Mouse (Mus musculus) liver, embryonic 16.5 days (tissue): ENCODE results near the gene Med16. TPM values are rescaled to one million over a fixed set of nuclear protein-coding genes. Genes with fewer than 3 reads are reported as not detected.

Experiments
- ATAC-seq: fragments of 200-750 bp; cut with Nextera tagmentation; 2 replicates; pipeline ENCODE4 v1.8.0; 2017; ENCODE audit warnings: low read depth, mild to moderate bottlenecking, moderate number of reproducible peaks, moderate library complexity
- H3K27ac ChIP-seq: fragments of 300-500 bp; sonication (generic); 2 replicates; pipeline ENCODE4 v1.5.1; 2014; ENCODE audit warnings: mild to moderate bottlenecking, low read length
- H3K27me3 ChIP-seq: fragments of 300-500 bp; sonication (generic); 2 replicates; pipeline ENCODE4 v1.6.1; 2014; ENCODE audit warnings: low read depth, low read length, mixed read lengths; ENCODE audit not compliant: control insufficient read depth, insufficient read depth
- H3K36me3 ChIP-seq: fragments of 300-500 bp; sonication (generic); 2 replicates; pipeline ENCODE4 v1.6.1; 2014; ENCODE audit warnings: mild to moderate bottlenecking; ENCODE audit not compliant: control insufficient read depth, insufficient read depth
- H3K4me1 ChIP-seq: fragments of 300-500 bp; sonication (generic); 2 replicates; pipeline ENCODE4 v1.6.1; 2014; ENCODE audit warnings: low read depth, low read length, mixed read lengths; ENCODE audit not compliant: control insufficient read depth
- H3K4me2 ChIP-seq: fragments of 300-500 bp; sonication (generic); 2 replicates; pipeline ENCODE4 v1.6.1; 2014; ENCODE audit warnings: low read depth, low read length, mixed read lengths
- H3K4me3 ChIP-seq: fragments of 300-500 bp; sonication (generic); 2 replicates; pipeline ENCODE4 v1.5.1; 2014; ENCODE audit warnings: low read depth, mild to moderate bottlenecking, low read length
- H3K9ac ChIP-seq: fragments of 300-500 bp; sonication (generic); 2 replicates; pipeline ENCODE4 v1.6.1; 2014; ENCODE audit warnings: low read depth, low read length
- H3K9me3 ChIP-seq: fragments of 300-500 bp; sonication (generic); replicated peaks from 2 replicates; pipeline ENCODE4 v1.6.1; 2016; ENCODE audit warnings: low read length; ENCODE audit not compliant: control insufficient read depth
- WGBS: fragments of 180-500 bp; shearing (Covaris S2); extraction: QIAGEN DNeasy Blood & Tissue Kit; methylation state at CpG from one replicate; pipeline ENCODE4 v1.1.7; 2014; ENCODE audit not compliant: insufficient replicate concordance; 5-methylcytosine and 5-hydroxymethylcytosine counted together
- polyA plus RNA-seq: library from polyadenylated mRNA; unstranded; fragments of >200 nt; fragmentation: Nextera tagmentation; extraction: Ambion mirVana; gene quantifications from 2 replicates; pipeline ENCODE4 v1.2.1, GENCODE M21; 2015

The Med16 gene
- polyA plus RNA-seq, 1 experiment from 2014 or later: 15.3 TPM

DNA sequence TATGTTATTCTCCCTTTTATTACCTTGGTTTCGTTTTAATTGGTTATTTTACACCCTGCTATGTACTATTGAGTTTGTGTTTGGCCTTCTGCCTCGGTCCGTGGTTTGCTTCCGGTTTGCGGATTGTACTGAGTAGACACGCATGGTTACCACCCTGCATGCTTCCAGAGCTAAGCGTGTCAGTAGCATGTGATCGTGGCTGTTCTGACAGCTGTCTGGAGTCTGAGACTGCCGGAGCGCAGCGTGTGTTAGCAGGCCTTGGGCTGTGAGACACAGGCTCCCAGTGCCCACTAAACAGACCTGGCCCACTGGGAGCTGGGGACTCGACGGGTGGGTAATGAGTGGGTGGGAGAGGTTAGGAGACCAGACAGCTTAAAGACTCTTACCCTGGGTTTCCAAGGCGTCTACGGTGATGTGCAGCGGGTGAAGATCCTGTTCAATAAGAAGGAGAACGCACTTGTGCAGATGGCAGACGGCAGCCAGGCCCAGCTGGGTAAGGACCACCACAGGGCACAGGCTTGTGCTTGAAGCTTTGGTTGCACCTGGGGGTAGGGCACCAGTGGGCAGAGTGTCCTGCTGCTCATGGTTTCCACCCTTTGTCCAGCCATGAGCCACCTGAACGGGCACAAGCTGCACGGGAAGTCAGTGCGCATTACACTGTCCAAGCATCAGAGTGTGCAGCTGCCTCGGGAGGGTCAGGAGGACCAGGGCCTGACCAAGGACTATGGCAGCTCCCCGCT lies 46.5 kb downstream of the Med16 start:
- Histone ChIP-seq H3K27ac (no peak overlapping the region), H3K4me2 (no peak overlapping the region), H3K36me3 (peaks cover 51% of the 10 kb centered on the region), H3K4me1 (peaks cover 16% of the 10 kb centered on the region), H3K9ac (no peak overlapping the region), H3K4me3 (no peak overlapping the region), H3K27me3 (no peaks in the 10 kb centered on the region), H3K9me3 (no peaks in the 10 kb centered on the region)
- ATAC-seq: no peak
- 89% methylated on average over 23 of the region's 23 CpGs for WGBS

DNA sequence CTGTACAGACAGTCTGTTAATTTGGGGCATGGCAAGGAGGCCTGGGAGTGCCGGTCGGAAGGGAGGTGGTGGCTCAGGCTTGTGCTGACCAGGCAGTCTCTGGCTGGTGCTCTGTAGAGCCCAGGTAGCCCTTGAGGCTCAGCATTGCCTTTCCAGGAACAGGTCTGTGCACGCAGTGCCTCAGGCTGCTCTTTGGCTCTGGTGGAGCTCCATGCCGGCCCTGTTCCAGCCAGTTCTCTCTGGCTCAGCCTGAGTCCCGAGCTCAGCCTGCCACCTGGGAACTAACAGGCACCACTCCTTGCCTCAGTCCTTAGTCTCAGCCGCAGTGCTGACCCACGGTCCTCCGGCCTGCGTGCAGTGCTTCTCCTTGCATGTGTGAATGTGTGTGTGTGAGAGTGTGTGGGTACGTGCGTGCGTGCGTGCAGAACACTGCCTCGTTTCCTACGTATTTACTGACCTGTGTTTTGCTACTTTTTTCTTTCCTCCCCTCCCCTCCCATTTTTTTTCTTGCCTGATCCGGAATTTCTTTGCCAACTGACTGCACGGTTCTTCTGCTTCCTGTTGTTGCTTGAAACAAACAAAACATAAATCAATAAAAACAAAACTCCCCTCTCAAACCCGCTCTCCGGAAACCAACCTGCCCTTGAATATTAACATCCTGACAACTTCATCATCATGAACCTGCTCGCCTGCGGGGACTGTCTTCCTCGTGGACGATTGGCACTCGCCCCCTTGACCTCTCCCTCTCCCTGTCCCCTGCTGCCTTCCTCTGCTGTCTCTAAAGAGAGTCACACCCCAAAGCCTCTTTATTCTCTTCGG lies 47.3 kb downstream of the Med16 start:
- no peak for ATAC-seq
- Histone ChIP-seq H3K27me3 (no peaks in the 10 kb centered on the region), H3K4me3 (no peak overlapping the region), H3K4me2 (no peak overlapping the region), H3K27ac (no peak overlapping the region), H3K9ac (no peak overlapping the region), H3K36me3 (peaks cover 57% of the 10 kb centered on the region), H3K4me1 (peaks cover 24% of the 10 kb centered on the region), H3K9me3 (no peaks in the 10 kb centered on the region)
- WGBS: 84% methylated on average over 25 of the region's 25 CpGs

DNA sequence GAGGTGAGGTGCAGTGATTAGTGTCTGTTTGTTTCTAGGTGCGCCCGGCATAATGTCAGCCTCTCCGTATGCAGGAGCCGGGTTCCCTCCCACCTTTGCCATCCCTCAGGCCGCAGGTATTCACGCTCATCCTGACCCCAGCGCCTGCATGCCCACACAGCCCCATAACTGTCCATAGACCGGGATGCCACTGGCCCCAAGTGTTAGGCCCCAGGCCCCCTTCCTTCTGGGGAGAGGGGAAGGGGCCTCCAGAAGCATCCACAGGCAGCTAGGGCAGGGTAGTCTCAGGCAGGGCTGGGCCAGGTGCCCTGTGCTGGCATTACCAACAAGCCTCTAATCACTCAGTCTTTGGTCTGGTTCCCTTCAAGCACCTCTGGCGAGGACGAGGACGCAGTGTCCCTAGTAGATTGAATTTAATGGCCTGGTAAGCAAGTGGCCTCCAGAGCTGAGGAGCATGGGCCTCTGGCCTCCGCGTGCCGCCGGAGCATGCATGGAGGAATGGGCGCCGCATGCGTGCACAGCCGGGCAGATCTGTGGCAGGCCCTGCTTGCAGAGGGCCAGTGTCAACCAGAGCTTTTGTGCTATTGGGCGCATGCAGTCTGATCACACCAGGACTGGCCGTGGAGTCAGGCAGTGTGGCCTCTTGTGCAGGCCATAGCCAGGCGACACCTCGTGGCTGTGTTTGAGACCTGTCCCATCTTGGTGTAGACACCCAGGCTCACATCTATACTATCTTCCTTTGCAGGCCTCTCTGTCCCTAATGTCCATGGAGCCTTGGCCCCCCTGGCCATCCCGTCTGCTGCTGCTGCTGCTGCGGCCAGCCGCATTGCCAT lies 48.4 kb downstream of the Med16 start:
- Histone ChIP-seq H3K9me3 (no peaks in the 10 kb centered on the region), H3K4me3 (no peak overlapping the region), H3K4me1 (peaks cover 31% of the 10 kb centered on the region), H3K9ac (no peak overlapping the region), H3K27ac (no peak overlapping the region), H3K36me3 (peaks cover 60% of the 10 kb centered on the region), H3K4me2 (no peak overlapping the region), H3K27me3 (no peaks in the 10 kb centered on the region)
- 93% methylated on average over 26 of the region's 26 CpGs for WGBS
- ATAC-seq: no peak

DNA sequence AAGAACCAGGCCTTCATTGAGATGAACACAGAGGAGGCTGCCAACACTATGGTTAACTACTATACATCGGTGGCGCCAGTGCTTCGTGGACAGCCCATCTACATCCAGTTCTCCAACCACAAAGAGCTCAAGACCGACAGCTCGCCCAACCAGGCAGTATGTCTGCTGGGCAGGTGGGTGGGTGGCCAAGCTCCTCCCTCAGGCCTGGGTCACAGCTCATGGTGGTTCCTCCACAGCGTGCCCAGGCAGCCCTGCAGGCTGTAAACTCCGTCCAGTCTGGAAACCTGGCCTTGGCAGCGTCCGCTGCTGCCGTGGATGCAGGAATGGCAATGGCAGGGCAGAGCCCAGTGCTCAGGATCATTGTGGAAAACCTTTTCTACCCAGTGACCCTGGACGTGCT lies 49.6 kb downstream of the Med16 start:
- no peak for ATAC-seq
- Histone ChIP-seq H3K9me3 (no peaks in the 10 kb centered on the region), H3K9ac (no peak overlapping the region), H3K4me2 (no peak overlapping the region), H3K27me3 (no peaks in the 10 kb centered on the region), H3K36me3 (peaks cover 60% of the 10 kb centered on the region), H3K27ac (no peak overlapping the region), H3K4me3 (no peak overlapping the region), H3K4me1 (peaks cover 31% of the 10 kb centered on the region)
- 91% methylated on average over 11 of the region's 11 CpGs for WGBS

DNA sequence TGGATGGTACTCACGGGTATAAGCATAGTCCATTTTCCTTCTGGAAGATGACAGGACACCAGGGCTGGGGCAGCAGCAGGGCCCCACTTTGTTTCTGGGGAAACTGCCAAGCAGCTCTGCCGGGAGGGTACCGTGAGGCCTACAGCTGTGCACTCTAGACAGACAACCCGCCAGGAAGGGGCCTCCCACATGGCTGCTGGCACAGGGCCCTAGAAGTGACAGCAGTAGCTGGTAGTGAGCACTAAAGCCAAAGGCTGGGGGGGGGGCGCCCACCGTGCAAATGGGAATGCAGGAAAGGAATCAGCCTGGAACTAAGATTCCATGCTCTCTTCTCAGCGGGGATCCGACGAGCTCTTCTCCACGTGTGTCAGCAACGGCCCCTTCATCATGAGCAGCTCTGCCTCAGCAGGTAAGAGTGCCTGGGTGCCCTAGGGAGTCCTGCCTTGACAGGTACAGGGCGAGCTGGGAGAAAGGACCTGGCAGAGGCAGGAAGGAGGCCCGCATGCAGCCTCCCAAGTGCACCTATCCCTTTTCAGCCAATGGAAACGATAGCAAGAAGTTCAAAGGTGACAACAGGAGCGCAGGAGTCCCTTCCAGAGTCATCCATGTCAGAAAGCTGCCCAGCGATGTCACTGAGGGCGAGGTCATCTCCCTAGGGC lies 50.2 kb downstream of the Med16 start:
- H3K27me3 ChIP-seq: no peaks in the 10 kb centered on the region
- peak overlapping the region; percentile 98; the same call in 1 of the 2 replicates for H3K4me3 ChIP-seq
- no peak for ATAC-seq
- H3K9ac ChIP-seq: 0 out of 2 replicates have a peak overlapping the region, but pooled peaks have one; percentile 15
- no peaks in the 10 kb centered on the region for H3K9me3 ChIP-seq
- H3K36me3 ChIP-seq: peaks cover 60% of the 10 kb centered on the region
- H3K27ac ChIP-seq: no peak overlapping the region
- 63% methylated on average over 17 of the region's 17 CpGs for WGBS
- H3K4me2 ChIP-seq: peak overlapping the region; percentile 84
- peaks cover 36% of the 10 kb centered on the region for H3K4me1 ChIP-seq

DNA sequence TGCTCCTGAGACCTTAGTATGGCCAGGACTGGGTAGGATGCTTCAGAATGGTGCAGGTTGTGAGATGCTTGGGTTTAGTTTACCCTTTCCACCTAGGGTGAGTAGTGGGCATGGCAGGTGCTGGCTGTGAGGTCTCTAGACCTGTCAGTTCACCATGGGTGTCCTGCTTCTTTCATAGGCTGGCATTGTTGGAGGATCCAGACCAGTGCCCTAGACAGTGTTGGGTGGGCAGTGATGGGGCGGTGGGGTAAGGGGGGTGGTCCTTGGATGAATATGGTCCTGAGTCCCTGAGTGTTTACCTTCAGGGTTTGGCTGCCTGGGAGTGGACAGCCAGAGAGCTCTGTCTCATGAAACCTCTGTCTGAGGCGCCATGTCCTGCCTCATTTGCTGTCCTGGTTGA lies 50.8 kb downstream of the Med16 start:
- H3K9ac ChIP-seq: no peak overlapping the region
- H3K36me3 ChIP-seq: peaks cover 57% of the 10 kb centered on the region
- no peaks in the 10 kb centered on the region for H3K27me3 ChIP-seq
- H3K4me2 ChIP-seq: peak overlapping the region; percentile 84
- no peak for ATAC-seq
- WGBS: 68% methylated on average over 2 of the region's 2 CpGs
- H3K27ac ChIP-seq: no peak overlapping the region
- peaks cover 42% of the 10 kb centered on the region for H3K4me1 ChIP-seq
- peak overlapping the region; percentile 98 for H3K4me3 ChIP-seq
- H3K9me3 ChIP-seq: no peaks in the 10 kb centered on the region

DNA sequence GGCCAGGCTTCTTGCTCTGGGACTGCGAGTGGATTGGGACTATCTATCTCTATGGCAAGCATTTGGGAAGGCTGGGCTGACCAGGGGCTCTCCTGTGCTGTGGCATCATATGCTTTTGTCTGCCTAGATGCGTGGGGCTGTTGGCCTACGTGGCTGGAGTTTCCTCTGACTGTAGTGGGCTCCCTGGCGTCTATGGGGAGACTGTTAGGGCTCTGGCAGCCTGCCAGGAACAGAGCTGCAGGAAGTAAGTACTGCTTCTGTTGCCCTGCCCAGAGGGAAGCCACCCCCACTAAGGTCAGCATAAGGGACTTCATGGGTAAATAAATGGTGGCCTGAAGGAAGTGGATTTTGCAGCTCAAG lies 51.3 kb downstream of the Med16 start:
- peaks cover 47% of the 10 kb centered on the region for H3K4me1 ChIP-seq
- no peaks in the 10 kb centered on the region for H3K27me3 ChIP-seq
- H3K4me2 ChIP-seq: peak overlapping the region; percentile 84
- peak overlapping the region; percentile 93 for H3K9ac ChIP-seq
- H3K4me3 ChIP-seq: peak overlapping the region; percentile 98
- peaks cover 53% of the 10 kb centered on the region for H3K36me3 ChIP-seq
- ATAC-seq: no peak
- no peaks in the 10 kb centered on the region for H3K9me3 ChIP-seq
- whole genome bisulfite sequencing: 17% methylated on average over 4 of the region's 4 CpGs
- H3K27ac ChIP-seq: peak overlapping the region; percentile 54

DNA sequence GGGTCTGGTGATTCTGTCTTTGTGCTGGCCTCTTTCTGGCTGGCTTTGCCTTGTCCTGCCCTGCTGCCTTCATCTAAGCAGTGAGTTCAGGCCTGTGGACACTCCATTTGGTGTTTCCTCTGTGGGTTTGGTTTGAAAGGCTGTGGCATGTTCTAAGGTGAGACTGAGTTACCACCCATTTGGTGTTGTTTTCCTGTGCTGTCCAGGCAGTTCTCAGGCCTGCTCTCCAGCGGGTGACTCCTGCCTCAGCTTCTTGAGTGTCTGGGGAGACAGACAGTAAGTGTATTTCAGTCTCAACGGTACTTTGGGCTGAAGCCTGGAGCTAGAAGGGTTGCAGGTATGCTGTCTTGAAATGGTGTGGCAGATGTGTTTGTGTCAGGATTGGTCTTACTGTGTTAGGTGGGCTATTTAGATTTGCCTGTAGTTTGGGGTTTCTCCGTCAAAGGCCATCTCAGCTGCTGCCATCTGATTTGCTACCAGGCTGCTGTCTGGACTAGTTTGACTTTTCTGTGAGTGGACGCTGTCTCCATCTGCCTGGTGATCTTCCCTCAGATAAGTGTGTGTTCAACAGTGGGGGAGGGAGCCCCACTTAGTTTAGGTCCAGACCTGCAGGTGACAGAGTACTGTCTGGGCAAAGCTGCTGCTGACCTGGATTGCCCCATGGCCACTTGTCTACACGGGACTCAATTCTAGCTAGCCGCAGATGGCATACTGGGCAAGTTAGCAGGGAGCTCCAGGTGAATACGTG lies 51.8 kb downstream of the Med16 start:
- no peak for ATAC-seq
- Histone ChIP-seq H3K36me3 (peaks cover 47% of the 10 kb centered on the region), H3K4me3 (peak overlapping the region; percentile 98), H3K9ac (peak overlapping the region; percentile 93), H3K4me2 (peak overlapping the region; percentile 84), H3K9me3 (no peaks in the 10 kb centered on the region), H3K27me3 (no peaks in the 10 kb centered on the region), H3K4me1 (peaks cover 53% of the 10 kb centered on the region), H3K27ac (peak overlapping the region; percentile 97)
- WGBS: 25% methylated on average over 7 of the region's 7 CpGs
